Mouse (Mus musculus): ENCODE measurements around the gene 4931406P16Rik.
"Not testable (repeated sequence)": the region's sequence is repeated elsewhere in the genome, so short reads cannot be mapped to it uniquely, and the experiment has no call there.

Gene 4931406P16Rik

GRCm38 (mm10) chr7:34213281-34213680, 100.1 kb downstream of the 4931406P16Rik start:
- no peak for DNase-seq (ENCODE audit: low read depth, low spot score)

GRCm38 (mm10) chr7:34208027-34208745, 105.2 kb downstream of the 4931406P16Rik start:
- DNase-seq (ENCODE audit: low read depth, low spot score), result no peak

- DNase-seq (ENCODE audit: low read depth, low spot score), result no peak
Observed at GRCm38 (mm10) chr7:34206331-34206730, 107.0 kb downstream of the 4931406P16Rik start.

GRCm38 (mm10) chr7:34202147-34202546, 111.2 kb downstream of the 4931406P16Rik start:
- not testable (repeated sequence) for DNase-seq (ENCODE audit: low read depth, low spot score)

- DNase-seq (ENCODE audit: low read depth, low spot score), result no peak
Observed at GRCm38 (mm10) chr7:34200829-34201228, 112.5 kb downstream of the 4931406P16Rik start.

GRCm38 (mm10) chr7:34198346-34198745, 115.0 kb downstream of the 4931406P16Rik start:
- peak; percentile 64 for DNase-seq (ENCODE audit: low read depth, low spot score)

GRCm38 (mm10) chr7:34196132-34197128, 116.9 kb downstream of the 4931406P16Rik start, which contains the start of gene Pdcd2l:
TSS of gene Pdcd2l (minus strand) at chr7:34196661.
- DNase-seq (ENCODE audit: low read depth, low spot score), result peak; percentile 82

GRCm38 (mm10) chr7:34195632-34196031, 117.7 kb downstream of the 4931406P16Rik start:
- peak; percentile 28 for DNase-seq (ENCODE audit: low read depth, low spot score)

- DNase-seq (ENCODE audit: low read depth, low spot score), result no peak
Observed at GRCm38 (mm10) chr7:34192825-34193224, 120.5 kb downstream of the 4931406P16Rik start.

- no peak for DNase-seq (ENCODE audit: low read depth, low spot score)
Observed at GRCm38 (mm10) chr7:34189376-34189989, 123.9 kb downstream of the 4931406P16Rik start.

All from c-Kit-negative CD71-positive TER-119-positive erythroid progenitor cells, embryonic 14.5 days (primary cell).